Mouse (Mus musculus) heart, postnatal 0 days (tissue): ENCODE measurements around the gene Dlg2.

ENCODE experiments used
- CTCF ChIP-seq: IDR thresholded peaks from 2 replicates; pipeline ENCODE4 v1.5.1; 2016; ENCODE audit warnings: antibody characterized with exemption, control low read depth, low read depth
- EP300 ChIP-seq: IDR thresholded peaks from 2 replicates; pipeline ENCODE4 v1.6.1; 2016; ENCODE audit warnings: antibody characterized with exemption, low read depth

GRCm38 (mm10) chr7:92392052-92392640, 1915.7 kb downstream of the Dlg2 start:
- TF ChIP-seq CTCF, result no peak
- TF ChIP-seq EP300, result no peak
